ENCODE assay signal across 12 mouse cellular contexts in the genomic region with DNA sequence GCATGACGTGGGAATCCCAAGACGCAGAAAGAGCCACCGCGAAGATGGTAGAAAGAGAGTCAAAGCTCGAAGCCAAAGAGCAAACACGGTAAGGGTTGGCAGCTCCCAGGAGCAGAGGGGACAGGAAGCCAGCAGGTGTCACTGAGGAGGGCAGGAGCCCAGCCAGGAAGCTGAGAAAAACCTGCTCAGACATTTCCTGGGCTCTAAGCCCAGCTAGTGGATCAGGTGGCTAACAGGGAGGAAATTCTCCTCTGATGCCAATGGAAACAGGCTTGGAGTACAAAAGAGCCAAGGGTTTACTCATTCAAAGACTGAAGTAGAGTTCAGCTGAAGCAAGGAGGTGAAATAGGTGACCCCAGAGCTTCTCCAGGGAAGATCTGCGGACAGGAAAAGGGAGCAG.
A peak's percentile ranks its signal among the peaks of the same experiment; 100 is the strongest.
DNase-seq lines count a peak whose midpoint lies in the region; ATAC-seq and TF ChIP-seq lines count a peak whose summit lies in the region.
"Had no signal": no experiment of that assay in that cellular context is flagged by ENCODE, and none has a peak within 500 bp of the region (broad histone marks: within the 10 kb centered on the region; RNA-seq: fewer than 3 reads in every experiment).

No protein-coding gene starts in this region.

- H3K27ac ChIP-seq in heart, embryonic 10.5 days, result no peak overlapping the region
- no peak overlapping the region for H3K27ac ChIP-seq in midbrain, embryonic 14.5 days (replicated peaks; ENCODE audit: low read depth, low read length)
- H3K27ac ChIP-seq in midbrain, embryonic 10.5 days (replicated peaks), result no peak overlapping the region
- no peak overlapping the region for H3K27ac ChIP-seq in liver, embryonic 12.5 days
- no peak overlapping the region for H3K27ac ChIP-seq in liver, postnatal 0 days (ENCODE audit: low read depth)
- H3K27ac ChIP-seq: embryonic facial prominence, embryonic 12.5 days; macrophage had no signal

- WGBS in heart, embryonic 10.5 days, result 67% methylated on average over 7 of the region's 7 CpGs
- 67% methylated on average over 7 of the region's 7 CpGs for WGBS in midbrain, embryonic 14.5 days
- 79% methylated on average over 7 of the region's 7 CpGs for WGBS in midbrain, embryonic 10.5 days
- 57% methylated on average over 7 of the region's 7 CpGs for WGBS in liver, embryonic 12.5 days (ENCODE audit: insufficient replicate concordance)
- 63% methylated on average over 7 of the region's 7 CpGs for WGBS in liver, postnatal 0 days (ENCODE audit: insufficient replicate concordance)

- H3K4me1 ChIP-seq in heart, embryonic 10.5 days, result no peaks in the 10 kb centered on the region
- H3K4me1 ChIP-seq in midbrain, embryonic 14.5 days (ENCODE audit: control insufficient read depth, insufficient read depth, low read length), result no peaks in the 10 kb centered on the region
- H3K4me1 ChIP-seq in midbrain, embryonic 10.5 days, result peaks cover 9% of the 10 kb centered on the region
- no peaks in the 10 kb centered on the region for H3K4me1 ChIP-seq in liver, embryonic 12.5 days
- H3K4me1 ChIP-seq in liver, postnatal 0 days (ENCODE audit: insufficient read depth), result no peaks in the 10 kb centered on the region
- H3K4me1 ChIP-seq: embryonic facial prominence, embryonic 12.5 days had no signal

- no peaks in the 10 kb centered on the region for H3K36me3 ChIP-seq in heart, embryonic 10.5 days
- H3K36me3 ChIP-seq in midbrain, embryonic 14.5 days (ENCODE audit: control insufficient read depth, insufficient read depth, low read length), result no peaks in the 10 kb centered on the region
- H3K36me3 ChIP-seq in midbrain, embryonic 10.5 days, result no peaks in the 10 kb centered on the region
- no peaks in the 10 kb centered on the region for H3K36me3 ChIP-seq in liver, embryonic 12.5 days
- no peaks in the 10 kb centered on the region for H3K36me3 ChIP-seq in liver, postnatal 0 days (replicated peaks; ENCODE audit: insufficient read depth, low read length)
- H3K36me3 ChIP-seq: embryonic facial prominence, embryonic 12.5 days had no signal

- H3K9me3 ChIP-seq in heart, embryonic 10.5 days, result no peaks in the 10 kb centered on the region
- H3K9me3 ChIP-seq in midbrain, embryonic 14.5 days (ENCODE audit: control insufficient read depth, low read length), result no peaks in the 10 kb centered on the region
- H3K9me3 ChIP-seq in midbrain, embryonic 10.5 days (replicated peaks), result no peaks in the 10 kb centered on the region
- no peaks in the 10 kb centered on the region for H3K9me3 ChIP-seq in liver, embryonic 12.5 days (replicated peaks)
- H3K9me3 ChIP-seq in liver, postnatal 0 days (ENCODE audit: low read length), result no peaks in the 10 kb centered on the region
- H3K9me3 ChIP-seq: embryonic facial prominence, embryonic 12.5 days had no signal

- H3K4me2 ChIP-seq in midbrain, embryonic 14.5 days (ENCODE audit: low read length), result no peak overlapping the region
- no peak overlapping the region for H3K4me2 ChIP-seq in liver, embryonic 12.5 days
- no peak overlapping the region for H3K4me2 ChIP-seq in liver, postnatal 0 days (ENCODE audit: low read depth, low read length)
- H3K4me2 ChIP-seq: embryonic facial prominence, embryonic 12.5 days had no signal

- H3K27me3 ChIP-seq in heart, embryonic 10.5 days (ENCODE audit: insufficient read depth, poor library complexity, severe bottlenecking), result no peaks in the 10 kb centered on the region
- H3K27me3 ChIP-seq in midbrain, embryonic 14.5 days (ENCODE audit: control insufficient read depth, insufficient read depth, low read length), result no peaks in the 10 kb centered on the region
- H3K27me3 ChIP-seq in midbrain, embryonic 10.5 days (ENCODE audit: low read depth, poor library complexity, severe bottlenecking), result no peaks in the 10 kb centered on the region
- no peaks in the 10 kb centered on the region for H3K27me3 ChIP-seq in liver, embryonic 12.5 days (replicated peaks)
- no peaks in the 10 kb centered on the region for H3K27me3 ChIP-seq in liver, postnatal 0 days (ENCODE audit: insufficient read depth, low read length)
- H3K27me3 ChIP-seq: embryonic facial prominence, embryonic 12.5 days had no signal

- no peak for ATAC-seq in midbrain, embryonic 14.5 days (ENCODE audit: low FRiP score, low TSS enrichment)
- no peak for ATAC-seq in liver, embryonic 12.5 days
- no peak for ATAC-seq in liver, postnatal 0 days

- H3K4me3 ChIP-seq in heart, embryonic 10.5 days, result no peak overlapping the region
- no peak overlapping the region for H3K4me3 ChIP-seq in midbrain, embryonic 14.5 days (replicated peaks; ENCODE audit: low read depth, low read length)
- H3K4me3 ChIP-seq in midbrain, embryonic 10.5 days, result no peak overlapping the region
- H3K4me3 ChIP-seq in liver, embryonic 12.5 days, result no peak overlapping the region
- H3K4me3 ChIP-seq in liver, postnatal 0 days (ENCODE audit: low read depth, low read length), result no peak overlapping the region
- H3K4me3 ChIP-seq: embryonic facial prominence, embryonic 12.5 days had no signal

- no peak for TF ChIP-seq EP300 in liver, postnatal 0 days (IDR thresholded peaks at IDR 0.05; ENCODE audit: low read depth)

- H3K9ac ChIP-seq in midbrain, embryonic 14.5 days (replicated peaks; ENCODE audit: low read length), result no peak overlapping the region
- no peak overlapping the region for H3K9ac ChIP-seq in liver, embryonic 12.5 days
- no peak overlapping the region for H3K9ac ChIP-seq in liver, postnatal 0 days (replicated peaks)
- H3K9ac ChIP-seq: embryonic facial prominence, embryonic 12.5 days had no signal

- TF ChIP-seq CTCF in liver, postnatal 0 days (IDR thresholded peaks at IDR 0.05; ENCODE audit: low read depth), result no peak

- peak; percentile 30 to 45 for DNase-seq in heart, adult 18-20 months
- no peak for DNase-seq in heart, embryonic 10.5 days (ENCODE audit: low spot score)
- DNase-seq in midbrain, embryonic 14.5 days, result peak; percentile 12
- DNase-seq in midbrain, embryonic 10.5 days (ENCODE audit: low spot score), result no peak
- DNase-seq in cerebellum, adult 8-10 months, result peak; percentile 85
- DNase-seq in heart, postnatal 4 days, result peak; percentile 19
- DNase-seq in liver, postnatal 0 days, result no peak
- DNase-seq: kidney, adult 18-20 months; liver had no signal

Comparison
In these comparisons a context has a peak if more than half of its experiments do, and no peak if none do; other contexts are left out.
1. DNase-seq: peak in heart, adult 18-20 months (2 of 2), midbrain, embryonic 14.5 days (single experiment), cerebellum, adult 8-10 months (single experiment) and heart, postnatal 4 days (single experiment); none in heart, embryonic 10.5 days (single experiment), midbrain, embryonic 10.5 days (single experiment) and liver, postnatal 0 days (single experiment).